Mouse (Mus musculus): ENCODE results near the gene Lpgat1.

DNA sequence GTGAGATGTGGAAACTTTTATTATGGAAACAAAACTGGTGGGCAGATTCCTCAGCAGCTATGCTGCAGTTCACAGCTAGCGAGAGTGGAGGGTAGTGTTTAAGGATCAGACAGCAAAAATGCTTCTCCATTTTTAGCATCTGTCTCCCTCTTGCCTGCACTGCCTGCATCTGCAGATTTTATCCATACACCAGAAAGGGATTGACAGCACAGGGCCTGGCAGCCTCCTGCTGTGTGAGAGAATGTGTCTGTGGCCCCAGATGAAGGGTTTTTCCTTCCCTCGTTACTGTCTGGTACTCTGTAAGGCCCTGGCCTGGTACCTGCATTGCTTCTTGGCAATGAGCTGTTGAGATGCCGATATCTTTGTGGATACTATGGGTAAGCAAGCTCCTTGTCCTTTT, 2.8 kb downstream of the Lpgat1 start:
- TF ChIP-seq POU5F1 (IDR thresholded peaks at IDR 0.05; ENCODE audit: borderline replicate concordance, low read length) = no peak
- no peak for TF ChIP-seq CTCF (conservative IDR thresholded peaks at IDR 0.05; ENCODE audit: low read length)
- no peak for TF ChIP-seq NANOG (IDR thresholded peaks at IDR 0.05; ENCODE audit: borderline replicate concordance, low read length)
